Mouse (Mus musculus) intestine, embryonic 16.5 days (tissue): ENCODE results near the gene Bcl9l. TPM values are rescaled to one million over a fixed set of nuclear protein-coding genes. Genes with fewer than 3 reads are reported as not detected.

Source experiments
- ATAC-seq: fragments of 200-750 bp; cut with Nextera tagmentation; 2 replicates; pipeline ENCODE4 v1.8.0; 2017; ENCODE audit warnings: moderate TSS enrichment, moderate library complexity
- H3K27ac ChIP-seq: fragments of 300-500 bp; sonication (generic); 2 replicates; pipeline ENCODE4 v1.5.1; 2014; ENCODE audit warnings: mild to moderate bottlenecking, low read length
- H3K27me3 ChIP-seq: fragments of 300-500 bp; sonication (generic); replicated peaks from 2 replicates; pipeline ENCODE4 v1.6.1; 2014; ENCODE audit warnings: low read length, control low read depth, mixed read lengths; ENCODE audit not compliant: control insufficient read depth, insufficient read depth
- H3K36me3 ChIP-seq: fragments of 300-500 bp; sonication (generic); 2 replicates; pipeline ENCODE4 v1.6.1; 2014; ENCODE audit warnings: low read length, control low read depth; ENCODE audit not compliant: control insufficient read depth, insufficient read depth
- H3K4me1 ChIP-seq: fragments of 300-500 bp; sonication (generic); 2 replicates; pipeline ENCODE4 v1.6.1; 2014; ENCODE audit warnings: low read length, control low read depth, mixed read lengths; ENCODE audit not compliant: control insufficient read depth, insufficient read depth
- H3K4me2 ChIP-seq: fragments of 300-500 bp; sonication (generic); 2 replicates; pipeline ENCODE4 v1.6.1; 2014; ENCODE audit warnings: low read depth, low read length, control low read depth
- H3K4me3 ChIP-seq: fragments of 300-500 bp; sonication (generic); 2 replicates; pipeline ENCODE4 v1.5.1; 2014; ENCODE audit warnings: mild to moderate bottlenecking, low read length
- H3K9ac ChIP-seq: fragments of 300-500 bp; sonication (generic); 2 replicates; pipeline ENCODE4 v1.6.1; 2014; ENCODE audit warnings: low read depth, low read length
- H3K9me3 ChIP-seq: fragments of 300-500 bp; sonication (generic); 2 replicates; pipeline ENCODE4 v1.6.1; 2016; ENCODE audit warnings: low read length, control low read depth; ENCODE audit not compliant: control insufficient read depth
- WGBS: fragments of 180-500 bp; shearing (Covaris S2); extraction: QIAGEN DNeasy Blood & Tissue Kit; methylation state at CpG from one replicate; pipeline ENCODE4 v1.1.7; 2014; 5-methylcytosine and 5-hydroxymethylcytosine counted together
- polyA plus RNA-seq: library from polyadenylated mRNA; unstranded; fragments of >200 nt; fragmentation: Nextera tagmentation; extraction: Ambion mirVana; gene quantifications from 2 replicates; pipeline ENCODE4 v1.2.1, GENCODE M21; 2015

Gene Bcl9l
- polyA plus RNA-seq, 1 experiment from 2014 or later = 5.1 TPM

DNA sequence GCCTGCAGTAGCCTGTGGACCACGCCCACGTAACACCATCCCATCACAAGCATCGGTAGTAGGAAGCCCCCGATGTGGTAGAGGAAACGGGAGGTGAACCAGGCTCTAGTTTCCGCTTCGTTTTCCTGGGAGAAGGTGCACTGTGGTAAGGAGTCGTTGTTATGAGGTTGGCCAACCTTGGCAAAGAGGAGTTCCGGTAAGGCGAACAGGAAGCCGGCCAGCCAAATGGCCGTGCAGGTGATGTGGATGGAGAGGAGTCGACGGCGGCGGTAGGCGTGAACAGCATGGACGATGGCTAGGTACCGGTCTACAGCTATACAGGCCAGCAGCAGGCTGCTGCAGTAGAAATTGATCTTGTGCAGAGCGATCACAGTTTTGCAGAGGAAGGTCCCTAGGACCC is 31.0 kb downstream of the Bcl9l start:
- Histone ChIP-seq H3K4me1 (peaks cover 33% of the 10 kb centered on the region), H3K27me3 (no peaks in the 10 kb centered on the region), H3K27ac (no peak overlapping the region), H3K9me3 (no peaks in the 10 kb centered on the region), H3K9ac (no peak overlapping the region), H3K4me3 (no peak overlapping the region), H3K4me2 (no peak overlapping the region), H3K36me3 (no peaks in the 10 kb centered on the region)
- ATAC-seq = no peak
- 69% methylated on average over 20 of the region's 20 CpGs for WGBS

DNA sequence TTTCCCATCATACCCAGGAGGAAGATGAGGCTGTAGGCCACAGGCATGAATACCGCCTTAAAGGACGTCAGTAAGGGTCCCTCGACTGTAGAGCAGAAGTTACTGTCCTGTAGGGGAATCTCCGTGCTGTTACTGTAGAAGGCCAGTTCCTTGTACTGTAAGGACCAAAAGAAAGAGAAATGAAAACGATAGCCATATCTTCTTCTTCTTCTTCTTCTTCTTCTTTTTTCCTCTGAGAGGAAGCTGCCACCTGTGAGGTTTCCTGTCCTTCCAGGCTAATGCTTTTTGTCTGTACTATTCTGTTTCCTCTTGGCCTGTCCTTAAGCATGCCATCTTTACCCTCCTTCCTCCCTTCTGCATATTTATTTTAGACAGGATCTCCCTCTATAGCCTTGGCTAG is 31.5 kb downstream of the Bcl9l start:
- H3K27me3 ChIP-seq = no peaks in the 10 kb centered on the region
- 92% methylated on average over 5 of the region's 5 CpGs for WGBS
- H3K4me2 ChIP-seq = no peak overlapping the region
- H3K4me3 ChIP-seq = no peak overlapping the region
- H3K9me3 ChIP-seq = no peaks in the 10 kb centered on the region
- ATAC-seq = no peak
- peaks cover 28% of the 10 kb centered on the region for H3K4me1 ChIP-seq
- no peak overlapping the region for H3K9ac ChIP-seq
- H3K36me3 ChIP-seq = no peaks in the 10 kb centered on the region
- no peak overlapping the region for H3K27ac ChIP-seq

GRCm38 (mm10) chr9:44515131-44515751 is 32.6 kb downstream of the Bcl9l start:
- H3K27ac ChIP-seq = peak overlapping the region; percentile 46
- peaks cover 18% of the 10 kb centered on the region for H3K4me1 ChIP-seq
- H3K9me3 ChIP-seq = no peaks in the 10 kb centered on the region
- peak overlapping the region; percentile 28 for H3K4me3 ChIP-seq
- 44% methylated on average over 12 of the region's 12 CpGs for WGBS
- no peaks in the 10 kb centered on the region for H3K27me3 ChIP-seq
- ATAC-seq = peak; percentile 89
- no peaks in the 10 kb centered on the region for H3K36me3 ChIP-seq
- peak overlapping the region; percentile 33; the same call in 1 of the 2 replicates for H3K9ac ChIP-seq
- H3K4me2 ChIP-seq = peak overlapping the region; percentile 30

DNA sequence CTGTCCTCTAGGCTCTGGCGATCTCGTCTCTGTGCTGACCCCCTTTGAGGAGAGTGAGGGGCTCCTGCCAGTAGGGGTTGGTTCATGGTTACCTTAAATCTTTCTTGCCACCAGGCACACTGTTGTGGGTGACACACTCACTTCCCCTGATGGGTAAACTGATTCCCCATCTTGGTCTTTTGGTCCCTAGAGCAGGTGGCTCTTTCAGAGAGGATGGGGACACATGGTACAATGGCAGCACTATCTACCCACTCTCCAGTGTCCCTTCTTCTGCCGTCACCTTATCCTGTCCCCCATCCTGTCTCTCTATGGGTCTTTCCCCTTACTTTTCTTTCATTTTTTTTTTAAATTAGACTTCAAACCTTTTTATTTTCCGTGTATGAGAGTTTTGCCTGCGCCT is 33.3 kb downstream of the Bcl9l start:
- Histone ChIP-seq H3K36me3 (no peaks in the 10 kb centered on the region), H3K4me3 (no peak overlapping the region), H3K4me2 (peak overlapping the region; percentile 30), H3K9ac (peak overlapping the region; percentile 33; the same call in 1 of the 2 replicates), H3K9me3 (no peaks in the 10 kb centered on the region), H3K27me3 (no peaks in the 10 kb centered on the region), H3K4me1 (peaks cover 12% of the 10 kb centered on the region), H3K27ac (peak overlapping the region; percentile 46)
- 85% methylated on average over 5 of the region's 5 CpGs for WGBS
- no peak for ATAC-seq

DNA sequence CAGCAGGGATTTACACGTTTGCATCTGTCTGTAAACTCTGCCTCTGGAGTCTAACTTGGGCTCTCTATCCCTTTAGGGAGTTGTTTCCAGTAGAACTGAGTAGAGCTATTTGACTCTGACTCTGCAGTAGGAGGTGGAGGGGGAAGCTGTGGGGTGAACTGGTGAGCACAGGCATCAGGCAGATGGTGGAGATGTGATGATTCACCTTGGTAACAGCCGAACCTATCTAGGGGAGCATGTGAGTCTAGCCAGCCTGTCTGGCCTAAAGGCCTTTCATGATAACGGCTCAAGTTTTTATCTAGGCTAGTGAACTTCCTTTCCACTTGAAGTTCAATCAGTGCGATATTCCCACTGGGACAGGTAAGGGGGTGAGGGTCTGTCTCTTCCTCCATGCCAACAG is 34.7 kb downstream of the Bcl9l start:
- Histone ChIP-seq H3K27ac (no peak overlapping the region), H3K4me2 (no peak overlapping the region), H3K9me3 (no peaks in the 10 kb centered on the region), H3K9ac (no peak overlapping the region), H3K36me3 (no peaks in the 10 kb centered on the region), H3K4me3 (no peak overlapping the region), H3K4me1 (peaks cover 2% of the 10 kb centered on the region; the same call in 1 of the 2 replicates), H3K27me3 (no peaks in the 10 kb centered on the region)
- no peak for ATAC-seq
- WGBS = 62% methylated on average over 4 of the region's 4 CpGs

DNA sequence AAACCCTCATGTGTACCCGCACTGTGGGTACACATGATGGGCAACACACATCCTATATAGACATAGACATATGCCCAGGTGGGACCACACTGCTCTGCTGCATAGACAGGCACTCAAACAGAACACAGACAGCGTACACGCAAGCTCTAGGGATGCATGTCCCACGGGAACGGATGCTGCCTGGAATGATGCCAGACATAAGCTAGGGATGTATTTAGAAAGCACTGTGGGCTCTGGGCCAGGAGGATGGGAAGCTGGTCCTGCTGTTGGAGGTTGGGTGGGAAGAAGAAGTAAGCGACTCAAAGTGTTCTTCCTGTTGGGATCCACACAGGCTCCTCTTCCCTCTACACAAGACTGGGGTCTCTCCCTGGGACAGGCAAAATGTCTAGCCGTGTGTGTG is 35.4 kb downstream of the Bcl9l start:
- Histone ChIP-seq H3K4me3 (no peak overlapping the region), H3K9ac (no peak overlapping the region), H3K27me3 (no peaks in the 10 kb centered on the region), H3K4me1 (no peaks in the 10 kb centered on the region), H3K4me2 (no peak overlapping the region), H3K9me3 (no peaks in the 10 kb centered on the region), H3K27ac (no peak overlapping the region), H3K36me3 (no peaks in the 10 kb centered on the region)
- ATAC-seq = no peak
- 43% methylated on average over 7 of the region's 7 CpGs for WGBS

DNA sequence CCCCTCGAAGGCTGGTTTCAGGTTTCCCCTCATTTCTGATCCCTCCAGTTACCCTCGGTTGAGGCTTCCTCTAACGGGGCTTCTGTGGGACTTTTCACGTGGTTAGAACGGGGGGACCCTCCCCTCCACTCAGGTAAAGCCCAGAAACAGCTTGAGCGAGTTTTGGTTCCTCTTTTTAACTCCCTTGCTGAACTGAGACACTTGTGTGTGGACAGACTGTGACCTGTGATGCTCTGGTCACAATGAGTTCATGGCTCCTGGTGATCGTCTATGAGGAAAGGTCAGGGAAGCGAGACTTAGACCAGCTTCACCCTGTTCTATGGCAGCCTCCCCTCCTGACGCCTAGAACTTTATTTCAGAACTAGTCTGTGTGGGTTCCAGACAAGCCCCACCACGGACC is 39.3 kb downstream of the Bcl9l start:
- Histone ChIP-seq H3K27me3 (no peaks in the 10 kb centered on the region), H3K4me2 (no peak overlapping the region), H3K9me3 (no peaks in the 10 kb centered on the region), H3K27ac (no peak overlapping the region), H3K4me1 (no peaks in the 10 kb centered on the region), H3K9ac (no peak overlapping the region), H3K36me3 (no peaks in the 10 kb centered on the region), H3K4me3 (no peak overlapping the region)
- 80% methylated on average over 10 of the region's 10 CpGs for WGBS
- no peak for ATAC-seq

DNA sequence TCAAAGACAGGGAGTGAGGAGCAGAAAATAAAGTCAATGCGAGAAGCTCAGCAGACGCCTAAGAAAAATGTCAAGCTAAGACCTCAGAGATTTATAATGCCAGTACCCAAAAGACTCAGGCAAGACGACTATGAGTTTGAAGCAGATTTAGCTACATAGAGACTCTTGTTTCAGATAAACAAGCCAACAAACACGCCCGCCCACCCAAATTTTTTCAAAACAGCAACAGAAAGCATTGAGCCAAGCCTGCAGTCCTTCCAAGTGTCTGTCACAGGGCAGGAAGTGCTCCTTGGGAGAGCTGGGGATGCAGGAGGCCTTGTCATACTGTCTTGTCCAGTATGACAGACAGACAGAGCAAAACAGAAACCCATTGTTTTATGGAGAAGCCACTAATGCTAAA is 41.1 kb downstream of the Bcl9l start:
- no peaks in the 10 kb centered on the region for H3K27me3 ChIP-seq
- H3K4me3 ChIP-seq = no peak overlapping the region
- H3K27ac ChIP-seq = no peak overlapping the region
- no peaks in the 10 kb centered on the region for H3K36me3 ChIP-seq
- ATAC-seq = no peak
- no peaks in the 10 kb centered on the region for H3K4me1 ChIP-seq
- H3K4me2 ChIP-seq = no peak overlapping the region
- WGBS = 62% methylated on average over 5 of the region's 5 CpGs
- H3K9me3 ChIP-seq = no peaks in the 10 kb centered on the region
- no peak overlapping the region for H3K9ac ChIP-seq

DNA sequence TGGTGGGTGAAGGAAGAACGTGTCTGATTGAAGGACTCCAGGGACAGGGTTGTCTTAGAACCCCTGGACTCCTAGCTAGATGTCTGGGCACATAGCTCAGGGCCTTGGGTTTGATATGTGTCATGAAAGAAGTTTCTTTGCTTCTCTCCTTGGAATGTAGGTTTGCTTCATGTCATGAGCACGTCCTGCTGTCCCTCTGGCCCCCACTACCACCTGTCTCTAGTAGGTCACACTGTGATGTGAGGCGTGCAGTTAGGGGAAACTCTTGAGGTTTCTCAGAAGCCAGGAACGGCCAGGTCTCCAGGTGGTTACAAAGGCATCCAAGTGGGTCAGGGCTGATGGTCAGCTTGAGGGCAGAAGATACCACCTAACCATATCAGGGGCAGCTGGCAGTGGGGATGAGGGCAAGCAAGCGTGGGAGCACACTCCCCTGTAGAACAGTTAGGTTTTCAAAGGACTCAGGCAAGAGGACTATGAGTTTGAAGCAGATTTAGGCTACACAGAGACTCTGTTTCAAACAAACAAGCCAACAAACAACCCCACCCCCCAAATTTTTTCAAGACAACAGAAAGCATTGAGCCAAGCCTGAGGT is 41.7 kb downstream of the Bcl9l start:
- H3K9me3 ChIP-seq = no peaks in the 10 kb centered on the region
- no peak overlapping the region for H3K9ac ChIP-seq
- H3K36me3 ChIP-seq = no peaks in the 10 kb centered on the region
- no peak overlapping the region for H3K4me2 ChIP-seq
- H3K4me3 ChIP-seq = no peak overlapping the region
- H3K27ac ChIP-seq = no peak overlapping the region
- H3K27me3 ChIP-seq = no peaks in the 10 kb centered on the region
- no peaks in the 10 kb centered on the region for H3K4me1 ChIP-seq
- WGBS = 71% methylated on average over 5 of the region's 5 CpGs
- no peak for ATAC-seq

DNA sequence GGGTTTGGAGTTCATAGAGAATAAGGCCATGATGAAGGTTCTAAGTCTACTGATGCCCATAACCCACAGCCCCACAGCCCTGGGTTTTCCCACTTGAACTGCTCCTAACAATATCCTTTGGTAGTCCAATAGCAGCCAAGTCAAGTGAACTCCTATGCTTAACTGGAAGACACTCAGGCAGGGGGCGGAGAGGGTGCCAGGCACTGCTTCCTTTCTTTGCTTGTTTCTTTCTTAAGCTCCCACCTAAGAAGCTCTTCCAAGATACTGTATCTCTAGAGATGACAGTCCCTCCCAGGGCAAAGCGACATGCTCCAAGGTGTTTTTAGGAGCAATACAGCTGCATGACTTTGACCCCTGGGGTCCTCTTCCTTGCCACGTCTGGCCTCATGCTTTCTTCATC is 42.4 kb downstream of the Bcl9l start:
- no peaks in the 10 kb centered on the region for H3K27me3 ChIP-seq
- no peak overlapping the region for H3K9ac ChIP-seq
- ATAC-seq = no peak
- no peaks in the 10 kb centered on the region for H3K4me1 ChIP-seq
- no peaks in the 10 kb centered on the region for H3K9me3 ChIP-seq
- H3K27ac ChIP-seq = no peak overlapping the region
- WGBS = 78% methylated on average over 3 of the region's 3 CpGs
- H3K36me3 ChIP-seq = no peaks in the 10 kb centered on the region
- H3K4me3 ChIP-seq = no peak overlapping the region
- H3K4me2 ChIP-seq = no peak overlapping the region
